Mouse (Mus musculus): ENCODE results near the gene Gapvd1.

- no peak for TF ChIP-seq NANOG (IDR thresholded peaks at IDR 0.05; ENCODE audit: borderline replicate concordance, low read length)
- TF ChIP-seq CTCF (conservative IDR thresholded peaks at IDR 0.05; ENCODE audit: low read length), result no peak
These were observed at the start of gene Gapvd1 for GRCm38 (mm10) chr2:34754551-34755358.

Data from E14TG2a.4 (cell line).